Mouse (Mus musculus): ENCODE measurements at regions not wholly inside any gene's neighbourhood (a gene's known extent, or its start where the extent isn't known, plus 50 kb on each side); places are given as distances from the start of the nearest gene placed in this dataset.

- no peak for DNase-seq
Measured at GRCm38 (mm10) chr15:93874206-93874605, 278.5 kb upstream of the Prickle1 start.

GRCm38 (mm10) chr15:93857336-93857901 is 261.7 kb upstream of the Prickle1 start:
- DNase-seq = no peak

GRCm38 (mm10) chr15:93853221-93853620 is 257.5 kb upstream of the Prickle1 start:
- no peak for DNase-seq

GRCm38 (mm10) chr15:93852126-93852525 is 256.4 kb upstream of the Prickle1 start:
- DNase-seq = no peak

GRCm38 (mm10) chr15:93850388-93850787 is 254.7 kb upstream of the Prickle1 start:
- no peak for DNase-seq

- no peak for DNase-seq
Measured at GRCm38 (mm10) chr15:93848830-93849229, 253.1 kb upstream of the Prickle1 start.

GRCm38 (mm10) chr15:93846797-93847196 is 251.1 kb upstream of the Prickle1 start:
- DNase-seq = no peak

GRCm38 (mm10) chr15:93845801-93846200 is 250.1 kb upstream of the Prickle1 start:
- DNase-seq = no peak

GRCm38 (mm10) chr15:93832956-93833355 is 237.3 kb upstream of the Prickle1 start:
- no peak for DNase-seq

- DNase-seq = peak; percentile 58
Measured at GRCm38 (mm10) chr15:93832431-93832936, 236.8 kb upstream of the Prickle1 start.

- DNase-seq = no peak
Measured at GRCm38 (mm10) chr15:93831148-93831547, 235.5 kb upstream of the Prickle1 start.

GRCm38 (mm10) chr15:93824729-93825694 is 229.3 kb upstream of the Prickle1 start:
- DNase-seq = peak; percentile 48

- DNase-seq = no peak
Measured at GRCm38 (mm10) chr15:93821236-93821635, 225.5 kb upstream of the Prickle1 start.

- DNase-seq = no peak
Measured at GRCm38 (mm10) chr15:93812011-93812410, 216.3 kb upstream of the Prickle1 start.

GRCm38 (mm10) chr15:93807993-93808392 is 212.3 kb upstream of the Prickle1 start:
- no peak for DNase-seq

GRCm38 (mm10) chr15:93807505-93807904 is 211.8 kb upstream of the Prickle1 start:
- DNase-seq = no peak

- peak; percentile 4 for DNase-seq
Measured at GRCm38 (mm10) chr15:93804703-93805102, 209.0 kb upstream of the Prickle1 start.

GRCm38 (mm10) chr15:93790531-93790930 is 194.8 kb upstream of the Prickle1 start:
- DNase-seq = no peak

GRCm38 (mm10) chr15:93789762-93790161 is 194.1 kb upstream of the Prickle1 start:
- no peak for DNase-seq

- DNase-seq = no peak
Measured at GRCm38 (mm10) chr15:93787361-93787760, 191.7 kb upstream of the Prickle1 start.

- no peak for DNase-seq
Measured at GRCm38 (mm10) chr15:93785846-93786412, 190.2 kb upstream of the Prickle1 start.

GRCm38 (mm10) chr15:93783736-93784135 is 188.0 kb upstream of the Prickle1 start:
- no peak for DNase-seq

- no peak for DNase-seq
Measured at GRCm38 (mm10) chr15:93775199-93775745, 179.6 kb upstream of the Prickle1 start.

All from lung, postnatal 36 days (tissue).